In genomic region chr4:145304109-145304508, GRCm38 (mm10) we compare ENCODE assay signal across 19 mouse cellular contexts. TPM values are rescaled to one million over a fixed set of nuclear protein-coding genes. Genes with fewer than 3 reads are reported as not detected.
DNase-seq lines count a peak whose midpoint lies in the region; ATAC-seq and TF ChIP-seq lines count a peak whose summit lies in the region.
"Had no signal": no experiment of that assay in that cellular context is flagged by ENCODE, and none has a peak within 500 bp of the region (broad histone marks: within the 10 kb centered on the region; RNA-seq: fewer than 3 reads in every experiment).

No protein-coding gene starts in this region.

- no peaks in the 10 kb centered on the region for H3K36me3 ChIP-seq in forebrain, embryonic 13.5 days (ENCODE audit: poor library complexity, severe bottlenecking)
- H3K36me3 ChIP-seq in forebrain, embryonic 12.5 days (replicated peaks) = no peaks in the 10 kb centered on the region
- no peaks in the 10 kb centered on the region for H3K36me3 ChIP-seq in midbrain, postnatal 0 days (ENCODE audit: insufficient read depth, low read length)
- H3K36me3 ChIP-seq in midbrain, embryonic 15.5 days (replicated peaks) = no peaks in the 10 kb centered on the region
- H3K36me3 ChIP-seq in hindbrain, postnatal 0 days (ENCODE audit: insufficient read depth, low read length) = no peaks in the 10 kb centered on the region
- H3K36me3 ChIP-seq in neural tube, embryonic 14.5 days (ENCODE audit: control insufficient read depth, insufficient read depth, low read length) = no peaks in the 10 kb centered on the region
- H3K36me3 ChIP-seq: embryonic facial prominence, embryonic 13.5 days had no signal

- H3K9me3 ChIP-seq in forebrain, embryonic 13.5 days (replicated peaks) = no peaks in the 10 kb centered on the region
- no peaks in the 10 kb centered on the region for H3K9me3 ChIP-seq in forebrain, embryonic 12.5 days
- H3K9me3 ChIP-seq in midbrain, postnatal 0 days (ENCODE audit: low read length) = no peaks in the 10 kb centered on the region
- no peaks in the 10 kb centered on the region for H3K9me3 ChIP-seq in midbrain, embryonic 15.5 days
- no peaks in the 10 kb centered on the region for H3K9me3 ChIP-seq in hindbrain, postnatal 0 days (ENCODE audit: low read length)
- no peaks in the 10 kb centered on the region for H3K9me3 ChIP-seq in neural tube, embryonic 14.5 days (ENCODE audit: control insufficient read depth, low read length)
- H3K9me3 ChIP-seq: embryonic facial prominence, embryonic 13.5 days had no signal

- peak; percentile 24 for DNase-seq in midbrain, postnatal 0 days (ENCODE audit: low spot score)
- peak; percentile 26 for DNase-seq in hindbrain, postnatal 0 days (ENCODE audit: low spot score)
- no peak for DNase-seq in spleen, postnatal 4 days (ENCODE audit: low spot score in 2 of 2)
- no peak for DNase-seq in heart, adult 8-10 months (ENCODE audit: low spot score)
- DNase-seq: adrenal gland, adult 2 months; cerebellum, adult 11-12 months; heart, postnatal 4 days; kidney, adult 11 months; lung, adult 18-20 months; right cerebral cortex, postnatal 25 days; thymus, postnatal 4 days had no signal

- H3K27me3 ChIP-seq in forebrain, embryonic 13.5 days = no peaks in the 10 kb centered on the region
- no peaks in the 10 kb centered on the region for H3K27me3 ChIP-seq in forebrain, embryonic 12.5 days
- no peaks in the 10 kb centered on the region for H3K27me3 ChIP-seq in midbrain, postnatal 0 days (ENCODE audit: insufficient read depth, low read length)
- no peaks in the 10 kb centered on the region for H3K27me3 ChIP-seq in midbrain, embryonic 15.5 days (replicated peaks)
- H3K27me3 ChIP-seq in hindbrain, postnatal 0 days (ENCODE audit: insufficient read depth, low read length) = no peaks in the 10 kb centered on the region
- H3K27me3 ChIP-seq in neural tube, embryonic 14.5 days (ENCODE audit: control insufficient read depth, insufficient read depth, low read length) = no peaks in the 10 kb centered on the region
- H3K27me3 ChIP-seq: embryonic facial prominence, embryonic 13.5 days had no signal

- WGBS in forebrain, embryonic 13.5 days = 47% methylated on average over 4 of the region's 4 CpGs
- 68% methylated on average over 4 of the region's 4 CpGs for WGBS in forebrain, embryonic 12.5 days
- WGBS in midbrain, postnatal 0 days = 67% methylated on average over 4 of the region's 4 CpGs
- 54% methylated on average over 4 of the region's 4 CpGs for WGBS in midbrain, embryonic 15.5 days
- 43% methylated on average over 4 of the region's 4 CpGs for WGBS in hindbrain, postnatal 0 days
- 56% methylated on average over 4 of the region's 4 CpGs for WGBS in neural tube, embryonic 14.5 days

- H3K27ac ChIP-seq in forebrain, embryonic 13.5 days = no peak overlapping the region
- H3K27ac ChIP-seq in forebrain, embryonic 12.5 days = no peak overlapping the region
- H3K27ac ChIP-seq in midbrain, postnatal 0 days (ENCODE audit: low read depth, low read length) = no peak overlapping the region
- H3K27ac ChIP-seq in midbrain, embryonic 15.5 days = no peak overlapping the region
- H3K27ac ChIP-seq in hindbrain, postnatal 0 days = no peak overlapping the region
- no peak overlapping the region for H3K27ac ChIP-seq in neural tube, embryonic 14.5 days (ENCODE audit: low read depth, low read length)
- H3K27ac ChIP-seq: embryonic facial prominence, embryonic 13.5 days; kidney, postnatal 0 days had no signal

- no peaks in the 10 kb centered on the region for H3K4me1 ChIP-seq in forebrain, embryonic 13.5 days
- H3K4me1 ChIP-seq in forebrain, embryonic 12.5 days = no peaks in the 10 kb centered on the region
- H3K4me1 ChIP-seq in midbrain, postnatal 0 days (ENCODE audit: insufficient read depth, low read length) = no peaks in the 10 kb centered on the region
- no peaks in the 10 kb centered on the region for H3K4me1 ChIP-seq in midbrain, embryonic 15.5 days
- H3K4me1 ChIP-seq in hindbrain, postnatal 0 days (ENCODE audit: insufficient read depth, low read length) = no peaks in the 10 kb centered on the region
- no peaks in the 10 kb centered on the region for H3K4me1 ChIP-seq in neural tube, embryonic 14.5 days (ENCODE audit: control insufficient read depth, insufficient read depth, low read length)
- H3K4me1 ChIP-seq: embryonic facial prominence, embryonic 13.5 days had no signal

- no peak overlapping the region for H3K9ac ChIP-seq in forebrain, embryonic 13.5 days
- no peak overlapping the region for H3K9ac ChIP-seq in forebrain, embryonic 12.5 days
- H3K9ac ChIP-seq in midbrain, postnatal 0 days (replicated peaks; ENCODE audit: low read length, poor library complexity, severe bottlenecking) = no peak overlapping the region
- no peak overlapping the region for H3K9ac ChIP-seq in midbrain, embryonic 15.5 days
- H3K9ac ChIP-seq in hindbrain, postnatal 0 days (replicated peaks; ENCODE audit: low read length) = no peak overlapping the region
- no peak overlapping the region for H3K9ac ChIP-seq in neural tube, embryonic 14.5 days (replicated peaks; ENCODE audit: low read depth, low read length)
- H3K9ac ChIP-seq: embryonic facial prominence, embryonic 13.5 days had no signal

- ATAC-seq in forebrain, embryonic 13.5 days = peak; percentile 75
- no peak for ATAC-seq in forebrain, embryonic 12.5 days (ENCODE audit: low FRiP score)
- no peak for ATAC-seq in midbrain, postnatal 0 days (ENCODE audit: low FRiP score)
- ATAC-seq in midbrain, embryonic 15.5 days (replicated peaks) = no peak
- peak; percentile 61; the same call in 1 of the 2 replicates for ATAC-seq in hindbrain, postnatal 0 days
- peak; percentile 38; the same call in 1 of the 2 replicates for ATAC-seq in neural tube, embryonic 14.5 days (ENCODE audit: low read depth)

- no peak for TF ChIP-seq CTCF in midbrain, postnatal 0 days (IDR thresholded peaks at IDR 0.05)
- TF ChIP-seq CTCF in hindbrain, postnatal 0 days (IDR thresholded peaks at IDR 0.05; ENCODE audit: low read depth) = no peak

- H3K4me3 ChIP-seq in forebrain, embryonic 13.5 days = no peak overlapping the region
- H3K4me3 ChIP-seq in forebrain, embryonic 12.5 days (replicated peaks) = no peak overlapping the region
- no peak overlapping the region for H3K4me3 ChIP-seq in midbrain, postnatal 0 days (ENCODE audit: low read depth, low read length)
- no peak overlapping the region for H3K4me3 ChIP-seq in midbrain, embryonic 15.5 days
- no peak overlapping the region for H3K4me3 ChIP-seq in hindbrain, postnatal 0 days (ENCODE audit: low read length)
- H3K4me3 ChIP-seq in neural tube, embryonic 14.5 days (ENCODE audit: low read depth, low read length) = no peak overlapping the region
- H3K4me3 ChIP-seq: embryonic facial prominence, embryonic 13.5 days had no signal

- no peak overlapping the region for H3K4me2 ChIP-seq in forebrain, embryonic 13.5 days
- H3K4me2 ChIP-seq in forebrain, embryonic 12.5 days = no peak overlapping the region
- no peak overlapping the region for H3K4me2 ChIP-seq in midbrain, postnatal 0 days (ENCODE audit: low read depth, low read length, poor library complexity, severe bottlenecking)
- H3K4me2 ChIP-seq in midbrain, embryonic 15.5 days = no peak overlapping the region
- no peak overlapping the region for H3K4me2 ChIP-seq in hindbrain, postnatal 0 days (ENCODE audit: low read depth, low read length)
- no peak overlapping the region for H3K4me2 ChIP-seq in neural tube, embryonic 14.5 days (ENCODE audit: low read depth, low read length)
- H3K4me2 ChIP-seq: embryonic facial prominence, embryonic 13.5 days had no signal

RNA-seq across cellular contexts. Expression of gene Tnfrsf8, which starts 10.9 kb away (rescaled TPM):
- polyA plus RNA-seq in forebrain, embryonic 13.5 days (2015; fragmentation: Nextera tagmentation; extraction: Ambion mirVana) = 0.08 and 0.18 TPM in 2 replicates
- polyA plus RNA-seq in forebrain, embryonic 12.5 days (2016; fragmentation: Nextera tagmentation; extraction: Ambion mirVana) = 0.10 and 0.21 TPM in 2 replicates
- 3.3 and 3.7 TPM in 2 replicates for total RNA-seq in midbrain, postnatal 0 days (2014; rRNA removed)
- polyA plus RNA-seq in midbrain, postnatal 0 days (2015; fragmentation: Nextera tagmentation; extraction: Ambion mirVana) = 3.0 TPM in 2 replicates
- 0.52 and 0.67 TPM in 2 replicates for polyA plus RNA-seq in midbrain, embryonic 15.5 days (2015; fragmentation: Nextera tagmentation; extraction: Ambion mirVana)
- total RNA-seq in hindbrain, postnatal 0 days (2014; rRNA removed) = 1.8 and 2.8 TPM in 2 replicates
- 1.0 and 1.2 TPM in 2 replicates for polyA plus RNA-seq in hindbrain, postnatal 0 days (2015; fragmentation: Nextera tagmentation; extraction: Ambion mirVana)
- polyA plus RNA-seq in neural tube, embryonic 14.5 days (2014; fragmentation: Nextera tagmentation; extraction: Ambion mirVana) = not detected in 2 replicates
- under 1 TPM in 2 of 4 experiments, not detected in 2; 0.11 to 0.16 TPM for total RNA-seq in heart, adult 8-10 months (2022)
- total RNA-seq: gastrocnemius, adult 18-20 months had no signal
- polyA plus RNA-seq: heart, embryonic 14.5 days had no signal

RNA-seq across cellular contexts. Expression of gene Tnfrsf1b, which starts 57.4 kb away (rescaled TPM):
- 1.6 and 1.8 TPM in 2 replicates for polyA plus RNA-seq in forebrain, embryonic 13.5 days (2015; fragmentation: Nextera tagmentation; extraction: Ambion mirVana)
- 1.3 and 1.6 TPM in 2 replicates for polyA plus RNA-seq in forebrain, embryonic 12.5 days (2016; fragmentation: Nextera tagmentation; extraction: Ambion mirVana)
- 7.1 and 7.5 TPM in 2 replicates for total RNA-seq in midbrain, postnatal 0 days (2014; rRNA removed)
- 2.6 and 2.8 TPM in 2 replicates for polyA plus RNA-seq in midbrain, postnatal 0 days (2015; fragmentation: Nextera tagmentation; extraction: Ambion mirVana)
- 3.1 and 4.3 TPM in 2 replicates for polyA plus RNA-seq in midbrain, embryonic 15.5 days (2015; fragmentation: Nextera tagmentation; extraction: Ambion mirVana)
- total RNA-seq in hindbrain, postnatal 0 days (2014; rRNA removed) = 7.3 and 36.8 TPM in 2 replicates
- polyA plus RNA-seq in hindbrain, postnatal 0 days (2015; fragmentation: Nextera tagmentation; extraction: Ambion mirVana) = 2.5 and 2.9 TPM in 2 replicates
- 3.6 and 4.6 TPM in 2 replicates for polyA plus RNA-seq in neural tube, embryonic 14.5 days (2014; fragmentation: Nextera tagmentation; extraction: Ambion mirVana)
- 1 to 10 TPM; 4.6 to 7.7 (median 5.3) TPM for total RNA-seq in heart, adult 8-10 months (2022)

Comparison
In these comparisons a context has a peak if more than half of its experiments do, and no peak if none do; other contexts are left out.
1. ATAC-seq: peak in forebrain, embryonic 13.5 days (single experiment), hindbrain, postnatal 0 days (single experiment) and neural tube, embryonic 14.5 days (single experiment); none in forebrain, embryonic 12.5 days (single experiment), midbrain, postnatal 0 days (single experiment) and midbrain, embryonic 15.5 days (single experiment).
2. DNase-seq: peak in midbrain, postnatal 0 days (single experiment) and hindbrain, postnatal 0 days (single experiment); none in spleen, postnatal 4 days (0 of 2) and heart, adult 8-10 months (single experiment).